Mouse (Mus musculus) B cell, adult 2 months (primary cell): ENCODE measurements around the gene Rlbp1.

ENCODE experiments used
- DNase-seq, 2 experiments: peaks; one replicate each; pipeline ENCODE4 v3.0.0; 2022

Gene Rlbp1

DNA sequence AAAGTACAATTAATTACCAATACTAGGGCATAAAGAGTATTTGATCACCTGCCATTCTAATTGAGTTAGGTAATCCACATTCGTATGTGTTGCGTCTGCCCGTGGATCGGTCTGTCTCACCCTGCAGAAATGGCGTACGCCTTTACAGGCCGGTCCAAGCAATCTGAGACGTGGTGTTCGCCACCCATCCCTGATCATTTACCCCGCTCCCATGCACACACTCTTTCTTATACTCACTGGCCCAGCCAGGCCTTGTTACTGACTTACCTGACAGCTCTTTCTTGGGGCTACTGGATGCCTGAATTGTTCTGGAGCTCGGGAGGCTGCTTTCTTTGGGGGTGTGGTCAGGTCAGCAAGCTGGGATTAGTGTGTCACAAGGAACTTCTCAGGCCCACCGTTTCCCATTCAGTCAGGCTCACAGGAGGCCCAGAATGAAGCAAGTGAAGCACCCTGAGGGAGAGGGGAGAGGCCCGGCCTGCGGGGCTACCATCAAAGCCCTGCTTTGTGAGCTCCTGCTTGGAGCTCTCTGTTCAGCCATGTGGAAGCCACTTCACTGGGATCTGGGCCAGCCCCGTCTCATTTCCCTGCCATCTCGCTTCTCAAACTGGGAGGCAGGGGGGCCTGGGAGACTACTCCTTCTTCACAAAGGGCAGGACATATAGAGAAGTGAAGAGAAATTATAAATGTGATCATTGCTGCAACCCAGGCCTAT is at the start of gene Rlbp1:
Gene Rlbp1 (minus strand): TSS at position 627 of the 712 bp plus-strand sequence.
- DNase-seq = no peak

DNA sequence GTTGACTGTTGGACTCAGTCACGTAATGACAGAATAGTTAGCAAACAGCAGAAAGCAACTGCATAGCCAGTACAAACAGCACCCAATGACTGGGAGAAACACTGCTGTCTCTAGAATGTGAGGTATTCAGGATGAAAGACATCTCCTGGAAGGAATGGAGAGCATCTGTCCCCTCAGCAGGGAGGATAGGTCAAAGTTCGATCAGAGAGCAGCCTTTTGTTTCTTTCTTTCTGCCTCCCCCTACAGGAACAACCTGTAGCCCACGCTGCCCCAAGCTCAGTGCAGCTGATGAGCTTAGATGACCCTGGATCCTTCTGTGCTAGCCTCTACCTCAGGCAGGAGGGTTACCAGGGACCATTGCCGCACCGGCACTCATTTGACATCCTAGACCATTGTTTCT is 41.4 kb upstream of the Rlbp1 start:
- DNase-seq = no peak

DNA sequence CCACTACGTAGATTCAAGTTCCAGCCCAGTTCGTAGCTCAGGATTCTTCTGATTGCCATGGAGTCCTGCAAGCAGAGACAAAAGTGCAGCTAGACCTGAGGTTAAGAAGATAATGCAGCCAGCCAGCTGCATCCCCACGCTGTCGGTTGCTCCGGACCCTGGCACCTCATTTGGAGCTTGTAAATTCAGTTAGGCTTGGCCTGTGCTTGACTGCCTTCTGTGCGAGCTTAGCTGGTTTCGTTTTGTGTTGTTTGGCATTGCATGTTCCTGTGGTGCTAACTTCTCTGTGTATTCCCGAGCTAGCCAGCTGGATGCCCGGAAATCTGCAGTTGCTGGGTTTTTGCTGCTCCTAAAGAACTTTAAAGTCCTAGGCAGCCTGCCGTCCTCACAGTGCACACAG is 39.0 kb upstream of the Rlbp1 start:
- DNase-seq = no peak

DNA sequence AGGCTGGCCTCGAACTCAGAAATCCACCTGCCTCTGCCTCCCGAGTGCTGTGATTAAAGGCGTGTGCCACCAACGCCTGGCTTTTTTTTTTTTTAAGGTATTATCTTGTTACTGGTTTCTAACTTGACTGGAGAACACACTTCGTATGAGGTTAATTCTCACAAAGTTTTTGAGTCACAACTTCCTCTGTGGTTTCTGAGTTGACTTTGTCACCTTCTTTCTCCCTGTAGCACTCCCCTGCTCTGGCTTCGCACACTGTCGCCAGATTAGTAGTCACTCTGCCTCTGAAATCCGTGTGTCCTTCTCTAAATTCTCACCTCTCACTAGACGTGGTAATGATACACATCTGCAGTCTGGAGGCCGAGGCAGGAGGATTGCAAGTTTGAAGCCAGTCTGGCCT is 36.0 kb upstream of the Rlbp1 start:
- no peak for DNase-seq

DNA sequence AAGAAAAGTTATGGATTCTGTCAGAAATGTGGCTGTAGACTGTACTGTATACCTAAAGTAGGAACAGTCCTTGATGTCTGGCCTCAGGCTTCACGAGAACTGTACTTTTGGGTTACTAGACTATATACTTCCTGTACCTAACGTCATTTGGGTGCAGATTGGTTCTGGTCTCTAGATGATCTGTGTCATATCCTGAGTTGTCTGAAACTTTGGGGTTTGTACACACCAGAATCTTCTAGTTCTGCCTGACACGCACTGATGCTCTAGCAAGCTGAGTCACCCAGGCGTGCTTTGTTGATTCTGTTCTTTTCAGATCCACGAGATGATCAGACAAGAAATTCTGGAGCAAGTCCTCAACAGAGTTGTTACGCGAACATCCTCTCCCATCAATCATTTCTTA is 33.1 kb upstream of the Rlbp1 start:
- DNase-seq = no peak

DNA sequence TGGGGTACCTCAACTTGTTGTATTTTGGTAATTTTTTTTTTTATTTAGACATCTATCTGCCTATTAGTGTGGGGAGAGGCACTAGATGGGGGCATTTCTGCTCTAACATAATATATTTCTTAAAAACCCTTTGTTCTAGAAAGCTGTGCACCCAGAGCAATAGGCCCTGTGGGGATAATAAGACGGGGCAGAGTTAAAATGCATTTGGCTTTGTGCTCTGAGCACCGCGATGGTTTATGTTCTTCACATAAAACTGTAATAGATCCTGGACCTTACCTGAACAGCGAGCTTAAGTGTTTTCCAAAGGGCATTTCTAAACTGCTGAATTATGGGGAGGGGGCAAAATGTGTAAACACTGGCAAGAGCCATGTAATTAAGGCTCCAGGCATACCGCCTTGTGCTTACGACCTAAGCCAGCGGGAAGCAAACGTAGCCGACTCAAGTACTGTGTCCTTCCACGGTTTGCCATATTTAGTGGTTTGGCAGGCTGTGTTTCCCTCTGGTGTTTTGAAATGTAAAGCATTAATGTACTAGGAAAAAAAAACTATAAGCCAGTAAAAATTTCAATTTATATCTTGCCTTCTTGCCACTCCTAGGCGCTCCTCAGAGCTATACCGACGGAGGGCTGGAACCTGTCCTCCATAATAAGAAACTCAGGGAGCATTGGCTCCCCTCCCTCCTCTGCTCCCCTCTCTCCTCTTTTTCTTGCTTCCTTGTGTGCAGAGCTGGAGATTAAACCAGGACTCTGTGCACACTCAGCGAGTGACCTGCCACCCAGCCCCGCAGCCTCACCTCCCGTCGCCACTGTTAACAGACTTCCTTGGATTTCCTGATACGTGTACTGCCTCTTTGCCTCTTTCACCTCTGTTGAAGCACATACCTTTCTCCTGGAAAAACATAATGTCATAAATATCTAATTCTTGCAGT is 27.9 kb upstream of the Rlbp1 start:
- no peak for DNase-seq

DNA sequence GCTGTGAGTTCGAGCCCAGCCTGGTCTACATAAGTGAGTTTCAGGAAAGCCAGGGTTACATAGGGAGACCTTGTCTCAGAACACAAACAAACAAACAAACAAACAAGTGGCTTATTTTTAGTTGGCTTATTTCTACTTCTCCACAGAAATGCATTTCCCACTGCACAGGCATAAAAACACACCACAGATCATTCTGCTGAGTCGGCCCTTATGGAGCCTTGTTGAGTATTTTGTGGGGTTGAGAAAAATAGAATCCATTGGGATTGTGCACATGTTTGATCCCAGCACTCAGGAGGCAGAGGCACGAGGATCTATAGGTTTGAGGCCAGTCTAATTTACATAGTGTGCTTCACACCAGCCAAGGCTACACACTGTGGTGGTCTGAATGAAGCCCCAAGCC is 13.4 kb upstream of the Rlbp1 start:
- DNase-seq = no peak

DNA sequence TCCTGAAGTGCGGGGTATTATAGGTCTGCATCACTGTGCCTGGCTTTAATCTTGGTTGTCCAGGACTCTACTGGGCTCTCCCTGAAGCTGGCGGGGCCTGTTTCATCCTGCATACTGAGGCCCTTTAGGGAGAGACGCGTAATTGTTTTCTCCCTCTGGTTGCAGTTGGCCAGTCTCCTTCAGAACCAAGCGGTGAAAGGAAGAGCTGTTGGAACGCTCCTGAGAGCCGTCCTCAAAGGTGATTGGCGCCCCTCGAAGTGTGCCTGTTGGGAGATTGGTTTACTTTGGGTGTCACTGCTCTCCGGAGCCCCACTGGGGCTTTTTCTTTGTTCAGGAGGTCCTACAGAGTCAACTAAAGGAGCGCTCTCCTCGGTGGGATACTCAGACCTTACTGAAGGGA is 12.1 kb upstream of the Rlbp1 start:
- no peak for DNase-seq

DNA sequence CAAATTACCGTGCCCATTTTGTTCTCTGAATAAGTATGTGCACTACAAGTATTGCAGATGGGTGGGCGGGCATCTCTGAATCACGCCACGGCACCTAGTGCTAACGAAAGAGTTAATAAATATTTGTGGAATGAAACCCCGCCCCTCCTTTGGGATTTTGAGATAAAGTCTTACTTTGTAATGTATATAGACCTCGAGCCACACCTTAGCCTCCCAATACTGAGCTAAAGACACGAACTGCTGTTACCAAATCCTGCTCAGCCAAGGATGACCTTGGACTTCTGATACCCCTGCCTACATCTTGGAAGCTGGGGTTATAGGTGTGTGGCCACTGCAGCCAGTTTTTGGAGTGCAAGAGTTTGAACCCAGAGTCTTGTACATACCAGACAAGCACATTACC is 11.6 kb upstream of the Rlbp1 start:
- DNase-seq = no peak

DNA sequence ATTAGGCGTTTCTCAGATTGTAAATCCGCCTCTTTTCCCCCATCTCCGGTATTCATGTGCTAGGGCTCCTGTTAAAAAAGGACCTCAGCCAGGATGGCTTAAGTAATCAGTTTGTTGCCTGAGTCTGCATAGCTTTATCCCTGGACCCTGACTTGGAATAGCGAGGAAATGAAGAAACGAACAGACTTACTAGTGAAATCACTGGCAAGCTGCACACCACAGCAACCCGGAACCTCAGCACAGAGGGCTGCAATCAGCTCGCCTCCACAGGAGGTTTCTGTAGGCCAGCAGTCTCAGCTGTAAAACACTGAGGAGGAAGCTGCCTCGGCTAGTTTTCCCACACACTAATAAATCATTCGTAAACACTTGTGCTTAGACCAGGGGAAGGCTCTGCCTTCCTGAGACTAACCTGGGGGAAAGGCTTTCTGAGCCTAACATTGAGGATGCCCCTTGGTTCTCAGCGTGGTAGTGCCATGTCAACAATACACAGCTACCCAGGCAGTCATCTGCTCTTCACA is 10.7 kb upstream of the Rlbp1 start:
- no peak for DNase-seq

DNA sequence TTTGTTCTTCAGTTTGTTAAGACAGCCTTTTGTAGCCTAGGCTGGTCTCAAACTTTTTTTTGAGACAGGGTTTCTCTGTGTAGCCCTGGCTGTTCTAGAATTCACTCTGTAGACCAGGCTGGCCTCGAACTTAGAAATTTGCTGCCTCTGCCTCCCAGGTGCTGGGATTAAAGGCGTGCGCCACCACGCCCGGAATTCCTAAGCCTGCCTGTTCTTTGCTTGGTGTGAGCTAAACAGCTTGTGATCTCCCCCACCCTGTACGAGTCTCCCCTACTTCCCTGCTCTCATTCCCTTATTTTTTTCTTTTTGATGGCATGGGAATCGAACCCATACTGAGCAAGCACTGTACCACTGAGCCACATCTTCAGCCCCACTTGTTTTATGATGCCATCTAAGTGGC is 8.3 kb upstream of the Rlbp1 start:
- DNase-seq = no peak

DNA sequence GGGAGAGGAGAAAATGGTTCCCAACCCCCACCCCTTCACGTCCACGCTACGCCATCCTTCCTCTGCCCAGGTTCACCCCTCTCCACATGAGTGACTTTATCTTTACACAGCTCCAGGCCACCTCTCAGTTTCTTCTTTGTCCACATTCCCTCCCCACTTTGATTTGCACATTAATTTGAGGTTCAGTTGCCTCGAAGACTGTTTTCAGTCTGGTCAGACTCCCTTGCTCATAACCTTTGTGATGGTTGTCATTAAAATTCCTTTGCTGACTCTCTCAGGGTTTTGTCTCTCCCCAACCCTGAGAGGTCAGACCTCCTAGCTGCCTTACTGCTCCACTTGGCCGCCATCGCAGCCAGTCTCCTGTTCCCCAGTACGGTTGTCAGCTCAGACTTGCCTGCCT is 7.8 kb upstream of the Rlbp1 start:
- DNase-seq = no peak

DNA sequence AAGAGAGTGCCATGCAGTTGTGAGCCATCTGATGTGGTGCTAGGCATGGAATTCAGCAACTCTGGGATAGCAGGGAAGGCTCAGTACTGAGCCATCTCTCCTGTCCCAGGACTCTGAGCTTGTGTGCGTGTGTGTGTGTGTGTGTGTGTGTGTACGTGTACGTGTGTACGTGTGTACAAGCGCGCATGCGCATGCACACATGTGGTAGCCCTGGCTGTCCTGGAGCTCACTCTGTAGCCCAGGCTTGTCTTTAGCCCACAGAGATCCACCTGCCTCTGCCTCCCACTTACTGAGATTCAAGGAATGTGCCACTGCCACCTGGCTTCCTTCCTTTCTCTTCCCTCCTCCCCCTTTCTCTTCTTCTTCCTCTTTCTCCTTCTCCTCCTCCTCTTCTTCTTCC is 7.1 kb upstream of the Rlbp1 start:
- no peak for DNase-seq

DNA sequence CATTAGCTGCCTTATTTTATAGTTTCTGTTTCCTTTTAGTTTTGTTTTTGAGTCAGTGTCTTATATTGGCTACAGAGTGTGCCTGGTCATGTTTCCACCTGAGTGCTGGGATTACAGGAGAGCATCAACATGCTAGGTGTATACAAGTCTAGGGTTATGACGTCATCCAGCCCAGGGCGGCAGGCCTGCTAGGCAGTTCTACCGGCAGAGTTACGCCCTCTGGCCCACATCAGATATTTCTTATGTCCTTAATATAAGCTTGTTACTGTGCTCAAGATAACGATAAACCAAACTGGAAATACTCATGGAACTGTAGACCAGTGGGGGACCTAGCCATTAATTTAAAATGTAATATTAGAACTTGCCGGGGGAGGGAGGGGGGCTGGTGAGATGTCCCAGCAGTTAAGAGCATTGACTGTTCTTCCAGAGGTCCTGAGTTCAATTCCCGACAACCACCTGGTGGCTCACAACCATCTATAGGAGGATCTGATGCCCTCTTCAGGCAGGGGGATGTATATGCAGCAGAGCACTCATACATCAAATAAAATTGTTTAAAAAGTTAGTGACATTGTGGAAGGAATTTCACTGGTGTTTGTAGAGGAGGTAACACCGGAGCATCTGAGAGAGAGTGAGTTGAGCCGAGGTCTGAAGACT is 6.1 kb upstream of the Rlbp1 start:
- DNase-seq = peak; percentile 58 to 64

DNA sequence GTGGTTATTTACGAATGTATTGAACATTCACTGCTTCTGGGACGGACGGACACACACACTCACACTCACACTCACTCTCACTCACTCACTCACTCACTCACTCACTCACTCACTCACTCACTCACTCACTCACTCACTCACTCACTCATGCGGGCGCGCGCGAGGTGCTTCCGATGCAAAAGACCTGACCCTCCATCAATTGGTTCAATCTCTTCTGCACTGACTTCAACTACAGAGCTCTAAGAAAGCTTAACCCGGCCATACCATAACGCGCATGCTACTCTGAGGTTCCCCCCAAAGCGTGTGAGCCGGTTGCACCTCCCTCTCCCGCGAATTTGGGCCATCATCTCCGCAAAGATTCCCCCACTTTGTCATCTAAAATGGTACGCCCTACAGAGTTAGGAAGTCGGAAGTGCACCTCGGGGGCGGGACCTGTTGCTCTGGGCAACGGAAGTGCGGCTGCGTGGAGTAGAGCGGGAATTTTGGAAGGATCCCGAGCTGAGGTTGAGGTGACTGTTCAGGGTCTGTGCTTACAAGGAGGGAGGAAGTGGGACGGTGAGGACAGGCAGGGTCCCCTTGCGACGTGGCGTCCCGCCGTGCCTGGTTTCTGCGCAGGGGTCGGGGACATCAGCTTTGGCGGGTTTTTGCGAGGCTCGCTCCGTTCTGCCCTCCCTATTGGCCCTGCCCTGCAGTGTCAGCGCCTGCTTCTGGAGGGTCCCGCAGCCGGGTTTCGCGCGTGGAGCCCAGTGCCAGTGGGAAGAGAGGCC is 5.2 kb upstream of the Rlbp1 start, which contains the start of gene Fanci:
Gene Fanci (plus strand): TSS at position 47 of the 767 bp plus-strand sequence.
- DNase-seq = peak; percentile 96 to 97

DNA sequence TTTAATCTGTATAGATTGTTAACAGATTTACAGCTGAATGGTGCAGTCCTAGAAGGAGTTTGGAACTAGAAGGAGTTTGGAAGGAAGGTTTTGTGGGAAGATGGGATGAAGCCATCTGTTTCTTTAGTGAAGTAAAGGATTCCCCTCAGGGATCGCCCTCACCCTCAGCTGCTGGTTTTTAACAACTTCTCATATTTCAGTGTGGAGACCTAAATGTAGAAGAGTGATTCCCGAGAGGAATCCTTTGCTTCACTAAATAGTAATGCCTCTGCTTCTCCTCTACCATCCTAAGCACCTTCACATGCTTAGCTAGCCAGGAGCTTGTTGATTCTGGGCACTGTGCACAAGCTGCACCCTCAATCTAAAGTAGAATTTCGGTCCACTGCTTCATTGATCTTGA is 4.6 kb upstream of the Rlbp1 start:
- DNase-seq = no peak

DNA sequence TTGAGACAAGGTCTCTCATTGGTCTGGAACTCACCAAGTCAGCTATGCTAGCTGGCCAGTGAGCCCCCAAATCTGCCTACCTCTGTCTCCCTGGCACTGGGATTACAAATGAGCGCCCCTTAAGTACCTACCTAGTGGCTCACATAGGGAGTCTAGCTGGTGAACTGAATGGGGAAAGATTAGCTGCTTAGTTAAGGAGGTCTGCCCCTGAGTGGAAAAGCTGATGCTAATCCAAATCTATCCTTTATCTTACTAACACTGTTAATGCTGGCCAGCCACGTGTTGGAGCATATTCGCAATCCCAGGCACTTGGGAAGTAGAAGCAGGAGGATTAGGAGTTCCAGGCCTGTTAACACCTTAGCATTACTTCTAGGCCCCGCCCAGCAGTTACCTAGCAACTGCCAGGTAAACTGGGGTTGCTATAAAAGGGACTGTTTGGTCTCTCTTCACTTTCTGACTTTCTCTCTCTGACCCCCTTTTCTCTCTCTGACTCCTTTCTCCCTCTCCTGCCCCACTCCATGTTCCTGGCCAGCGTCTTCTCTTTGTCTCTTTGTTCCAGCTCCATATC is 3.4 kb upstream of the Rlbp1 start:
- no peak for DNase-seq

DNA sequence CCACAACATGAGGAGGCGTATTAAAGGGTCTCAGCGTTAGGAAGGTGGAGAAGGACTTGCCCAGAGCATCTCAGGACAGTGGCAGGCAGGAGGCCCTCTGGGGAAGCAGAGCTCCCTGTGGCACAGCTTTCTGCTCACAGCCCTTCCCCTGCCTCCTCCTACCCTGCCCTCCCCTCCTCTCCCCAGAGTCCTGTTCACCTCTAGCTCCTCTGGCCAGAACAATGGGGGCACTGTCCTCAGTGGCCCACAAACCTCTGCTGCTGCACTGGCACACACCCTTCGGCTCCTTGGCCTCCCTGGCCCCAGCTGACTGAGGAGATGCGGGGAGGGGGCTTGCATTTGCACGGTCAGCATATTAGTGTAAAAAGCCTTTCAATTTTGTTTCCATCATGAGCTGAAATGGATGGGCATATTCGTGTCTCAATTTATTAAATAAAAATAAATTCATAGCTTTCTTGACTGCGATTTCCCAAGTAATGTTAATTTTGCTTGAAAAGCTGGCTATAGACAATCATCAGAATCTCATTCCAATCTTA is 1.9 kb upstream of the Rlbp1 start:
- DNase-seq = no peak

DNA sequence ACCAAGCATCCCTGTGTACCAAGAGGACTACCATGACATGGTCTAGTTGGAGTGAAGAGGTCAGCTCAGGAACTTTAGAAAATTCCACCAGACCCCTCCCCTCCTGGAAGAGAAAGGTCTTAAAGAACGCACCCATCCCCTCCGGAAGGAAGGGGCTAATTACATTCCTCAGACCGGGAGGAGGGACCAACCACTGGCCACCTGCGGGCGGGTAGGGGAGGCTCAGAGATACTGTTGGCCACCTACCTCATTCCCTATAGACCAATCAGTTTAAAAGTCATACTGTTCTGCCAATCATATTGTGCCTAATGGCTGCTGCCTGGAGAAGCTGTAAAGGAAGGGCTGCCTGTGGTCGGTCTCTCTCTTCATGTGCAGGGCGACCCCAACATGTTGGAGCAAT is 1.1 kb upstream of the Rlbp1 start:
- no peak for DNase-seq

DNA sequence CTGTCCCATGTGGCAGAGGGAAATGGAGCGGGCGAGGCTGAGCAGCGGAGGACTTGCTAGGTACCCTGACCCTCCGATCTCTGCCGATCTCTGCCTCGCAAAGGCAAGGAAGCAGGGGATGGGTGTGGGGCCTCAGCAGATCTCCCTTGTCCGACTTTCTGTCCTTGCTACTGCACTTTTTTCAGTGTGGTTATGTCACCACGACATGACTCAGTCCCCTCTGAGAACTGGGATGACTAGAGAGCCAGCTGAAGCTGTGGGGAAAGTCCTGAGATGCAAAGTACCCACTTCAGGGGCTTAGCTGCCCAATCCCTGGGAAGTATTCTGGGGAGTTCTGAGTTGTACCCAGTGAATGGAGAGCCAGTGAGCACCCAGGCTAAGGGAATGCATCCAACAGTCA is 292 bp upstream of the Rlbp1 start:
- DNase-seq = no peak

DNA sequence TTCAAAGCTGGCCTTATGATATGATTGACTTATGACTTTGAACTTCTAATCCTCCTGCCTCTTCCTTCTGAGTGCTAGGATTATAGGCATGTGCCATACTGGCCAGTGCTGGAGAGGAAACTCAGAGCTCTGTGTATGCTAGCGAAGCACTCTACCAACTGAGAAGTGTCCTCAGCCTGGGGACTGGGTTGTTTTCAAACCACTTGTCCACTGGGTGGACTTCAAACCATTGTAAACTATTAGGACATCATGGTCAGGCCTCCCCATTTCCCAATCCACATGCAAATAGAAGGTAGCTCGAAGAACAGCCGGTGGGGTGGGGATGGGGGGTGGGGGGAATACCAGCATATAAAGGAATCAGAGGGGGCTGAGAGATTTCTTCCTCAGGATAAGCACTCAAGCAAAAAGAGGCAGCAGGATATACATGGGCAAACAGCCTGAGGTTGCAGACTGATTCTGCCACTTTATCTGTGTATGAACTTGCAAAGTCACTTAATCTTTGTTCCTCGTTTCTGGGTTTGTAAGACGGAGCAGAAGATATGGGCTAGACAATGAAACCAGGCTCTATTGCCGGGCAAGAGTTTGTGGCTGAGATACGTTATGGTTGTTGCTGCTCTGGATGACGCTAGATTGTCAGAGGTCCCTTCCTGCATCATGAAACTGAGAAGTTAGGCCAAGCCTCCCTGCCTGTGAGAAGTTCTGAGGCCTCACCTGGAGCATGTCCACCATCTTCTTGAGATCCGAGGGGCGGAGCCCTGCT is 10.2 kb downstream of the Rlbp1 start:
- no peak for DNase-seq
